Mouse (Mus musculus) midbrain, embryonic 10.5 days (tissue): Measurements from ENCODE around the gene Brpf3. TPM values are rescaled to one million over a fixed set of nuclear protein-coding genes. Genes with fewer than 3 reads are reported as not detected.

Source experiments
- DNase-seq: peaks from one replicate; pipeline ENCODE4 v3.0.0-alpha.2; 2017; ENCODE audit warnings: low spot score
- H3K27ac ChIP-seq: fragments of 300-500 bp; sonication (generic); replicated peaks from 2 replicates; pipeline ENCODE4 v1.5.1; 2016; ENCODE audit warnings: mild to moderate bottlenecking
- H3K27me3 ChIP-seq: fragments of 300-500 bp; sonication (generic); 2 replicates; pipeline ENCODE4 v1.6.1; 2016; ENCODE audit warnings: low read depth, mild to moderate bottlenecking; ENCODE audit not compliant: poor library complexity, severe bottlenecking
- H3K36me3 ChIP-seq: fragments of 300-500 bp; sonication (generic); 2 replicates; pipeline ENCODE4 v1.6.1; 2016; ENCODE audit warnings: mild to moderate bottlenecking, moderate library complexity
- H3K4me1 ChIP-seq: fragments of 300-500 bp; sonication (generic); 2 replicates; pipeline ENCODE4 v1.6.1; 2016
- H3K4me3 ChIP-seq: fragments of 300-500 bp; sonication (generic); 2 replicates; pipeline ENCODE4 v1.5.1; 2016; ENCODE audit warnings: mild to moderate bottlenecking, moderate library complexity
- H3K9me3 ChIP-seq: fragments of 300-500 bp; sonication (generic); replicated peaks from 2 replicates; pipeline ENCODE4 v1.6.1; 2016; ENCODE audit warnings: mild to moderate bottlenecking
- WGBS: fragments of 180-500 bp; shearing (Covaris S2); methylation state at CpG from one replicate; pipeline ENCODE4 v1.1.7; 2016; 5-methylcytosine and 5-hydroxymethylcytosine counted together
- polyA plus RNA-seq: library from polyadenylated mRNA; unstranded; fragments of >200 nt; fragmentation: Nextera tagmentation; extraction: Ambion mirVana; gene quantifications from 2 replicates; pipeline ENCODE4 v1.2.1, GENCODE M21; 2016

Gene Brpf3
- polyA plus RNA-seq, 1 experiment from 2014 or later, result 8.3 TPM

GRCm38 (mm10) chr17:28850511-28850910 is 49.6 kb downstream of the Brpf3 start:
- H3K27ac ChIP-seq, result no peak overlapping the region
- no peaks in the 10 kb centered on the region for H3K27me3 ChIP-seq
- DNase-seq, result no peak
- no peaks in the 10 kb centered on the region for H3K9me3 ChIP-seq
- WGBS, result 94% methylated on average over 5 of the region's 5 CpGs
- no peak overlapping the region for H3K4me3 ChIP-seq
- 0 out of 2 replicates have a peak, but pooled peaks cover 5% of the 10 kb centered on the region for H3K4me1 ChIP-seq
- no peaks in the 10 kb centered on the region for H3K36me3 ChIP-seq

DNA sequence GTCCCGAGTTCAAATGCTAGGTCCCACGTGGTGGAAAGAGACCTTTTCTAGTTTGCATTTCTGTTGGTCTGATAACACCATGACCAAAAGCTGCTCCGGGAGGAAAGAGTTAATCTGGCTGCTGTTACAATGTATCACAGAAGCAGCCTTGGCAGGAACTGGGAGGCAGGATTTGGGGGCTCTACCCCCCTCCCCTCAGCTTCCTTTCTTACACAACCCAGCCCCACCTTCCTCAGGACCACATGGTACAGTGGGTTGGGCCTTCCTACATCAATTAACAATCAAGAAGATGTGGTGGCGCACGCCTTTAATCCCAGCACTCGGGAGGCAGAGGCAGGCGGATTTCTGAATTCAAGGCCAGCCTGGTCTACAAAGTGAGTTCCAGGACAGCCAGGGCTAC is 53.5 kb downstream of the Brpf3 start:
- H3K4me1 ChIP-seq, result peaks cover 7% of the 10 kb centered on the region
- 84% methylated on average over 7 of the region's 7 CpGs for WGBS

GRCm38 (mm10) chr17:28855166-28855885 is 54.4 kb downstream of the Brpf3 start:
- Histone ChIP-seq H3K4me3 (no peak overlapping the region), H3K36me3 (no peaks in the 10 kb centered on the region), H3K27ac (no peak overlapping the region), H3K9me3 (peaks cover 8% of the 10 kb centered on the region; the same call in 1 of the 2 replicates), H3K27me3 (no peaks in the 10 kb centered on the region), H3K4me1 (peaks cover 7% of the 10 kb centered on the region)
- no peak for DNase-seq
- 80% methylated on average over 9 of the region's 9 CpGs for WGBS

More for the DNA sequence above, 53.5 kb downstream of the Brpf3 start:
- DNase-seq, result no peak
- Histone ChIP-seq H3K36me3 (no peaks in the 10 kb centered on the region), H3K27me3 (no peaks in the 10 kb centered on the region), H3K9me3 (peaks cover 8% of the 10 kb centered on the region; the same call in 1 of the 2 replicates), H3K4me3 (no peak overlapping the region), H3K27ac (no peak overlapping the region)

- no peak for DNase-seq
- Histone ChIP-seq H3K36me3 (no peaks in the 10 kb centered on the region), H3K4me1 (peaks cover 7% of the 10 kb centered on the region), H3K9me3 (peaks cover 8% of the 10 kb centered on the region; the same call in 1 of the 2 replicates), H3K27me3 (no peaks in the 10 kb centered on the region), H3K4me3 (no peak overlapping the region), H3K27ac (no peak overlapping the region)
- 80% methylated on average over 3 of the region's 3 CpGs for WGBS
Observed at GRCm38 (mm10) chr17:28856030-28856429, 55.1 kb downstream of the Brpf3 start.

GRCm38 (mm10) chr17:28858205-28858604 is 57.3 kb downstream of the Brpf3 start, which contains the start of gene Pnpla1:
Gene Pnpla1 (plus strand): TSS chr17:28858411.
- no peaks in the 10 kb centered on the region for H3K27me3 ChIP-seq
- 31% methylated on average over 12 of the region's 12 CpGs for WGBS
- peak; percentile 30 for DNase-seq
- peaks cover 8% of the 10 kb centered on the region; the same call in 1 of the 2 replicates for H3K9me3 ChIP-seq
- no peak within 1 kb of the TSS for H3K27ac ChIP-seq
- H3K4me3 ChIP-seq, result no peak within 1 kb of the TSS
- H3K36me3 ChIP-seq, result no peaks in the 10 kb centered on the region
- H3K4me1 ChIP-seq, result peaks cover 7% of the 10 kb centered on the region

- WGBS, result 83% methylated on average over 7 of the region's 7 CpGs
- DNase-seq, result no peak
- no peak overlapping the region for H3K4me3 ChIP-seq
- H3K4me1 ChIP-seq, result no peaks in the 10 kb centered on the region
- H3K9me3 ChIP-seq, result no peaks in the 10 kb centered on the region
- no peak overlapping the region for H3K27ac ChIP-seq
- no peaks in the 10 kb centered on the region for H3K36me3 ChIP-seq
- no peaks in the 10 kb centered on the region for H3K27me3 ChIP-seq
Observed at GRCm38 (mm10) chr17:28863926-28864325, 63.0 kb downstream of the Brpf3 start.

DNA sequence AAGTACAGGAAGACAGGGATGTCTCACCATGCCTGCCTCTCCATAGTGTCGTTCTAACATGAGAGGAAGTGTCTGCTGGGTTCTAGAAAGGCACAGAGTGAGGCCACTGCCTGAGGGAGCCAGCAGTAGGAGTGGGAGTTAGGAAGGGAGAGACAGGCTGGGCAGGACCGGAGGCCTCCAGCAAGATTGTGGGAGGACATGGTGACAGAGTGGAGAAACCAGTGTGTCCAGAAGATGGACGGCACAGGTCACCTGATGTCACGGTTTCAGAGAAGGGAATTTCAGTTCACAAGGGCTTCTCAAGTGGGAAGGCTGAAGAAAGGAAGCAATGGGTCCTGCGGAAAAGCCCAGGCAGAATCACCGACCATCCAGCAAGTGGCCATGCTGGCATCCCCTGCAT is 63.6 kb downstream of the Brpf3 start:
- no peak overlapping the region for H3K27ac ChIP-seq
- WGBS, result 89% methylated on average over 6 of the region's 6 CpGs
- H3K36me3 ChIP-seq, result no peaks in the 10 kb centered on the region
- no peaks in the 10 kb centered on the region for H3K9me3 ChIP-seq
- peaks cover 2% of the 10 kb centered on the region for H3K4me1 ChIP-seq
- no peak for DNase-seq
- H3K27me3 ChIP-seq, result no peaks in the 10 kb centered on the region
- H3K4me3 ChIP-seq, result no peak overlapping the region

DNA sequence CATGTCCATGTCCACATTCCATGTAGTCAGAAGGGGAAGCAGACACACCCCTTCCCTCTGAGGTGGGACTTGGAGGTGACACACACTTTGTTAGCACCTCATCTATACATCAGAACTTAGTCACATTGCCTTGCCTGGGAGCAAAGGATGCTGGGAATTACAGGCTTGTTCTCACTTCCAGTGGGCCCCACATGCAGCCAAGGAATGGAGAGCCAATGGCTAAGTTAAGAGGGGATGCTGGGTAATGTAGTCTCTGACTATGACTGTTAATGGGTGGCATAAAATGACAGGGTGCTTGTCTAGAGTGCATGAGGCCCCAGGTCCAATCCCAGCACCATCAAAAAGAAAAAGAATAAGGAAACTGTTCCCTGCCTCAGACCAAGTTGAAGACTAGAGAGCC is 66.0 kb downstream of the Brpf3 start:
- Histone ChIP-seq H3K4me1 (peaks cover 7% of the 10 kb centered on the region), H3K4me3 (no peak overlapping the region), H3K27me3 (no peaks in the 10 kb centered on the region), H3K36me3 (no peaks in the 10 kb centered on the region), H3K27ac (no peak overlapping the region), H3K9me3 (no peaks in the 10 kb centered on the region)
- no peak for DNase-seq

GRCm38 (mm10) chr17:28867381-28867780 is 66.5 kb downstream of the Brpf3 start:
- peaks cover 7% of the 10 kb centered on the region for H3K4me1 ChIP-seq
- no peak overlapping the region for H3K4me3 ChIP-seq
- 84% methylated on average over 4 of the region's 4 CpGs for WGBS
- H3K27me3 ChIP-seq, result no peaks in the 10 kb centered on the region
- no peak for DNase-seq
- H3K36me3 ChIP-seq, result no peaks in the 10 kb centered on the region
- H3K9me3 ChIP-seq, result no peaks in the 10 kb centered on the region
- no peak overlapping the region for H3K27ac ChIP-seq

GRCm38 (mm10) chr17:28869412-28870110 is 68.7 kb downstream of the Brpf3 start:
- no peaks in the 10 kb centered on the region for H3K9me3 ChIP-seq
- H3K4me1 ChIP-seq, result peaks cover 7% of the 10 kb centered on the region
- H3K27ac ChIP-seq, result no peak overlapping the region; the same call in 1 of the 2 replicates
- DNase-seq, result peak; percentile 25
- WGBS, result 76% methylated on average over 9 of the region's 9 CpGs
- no peaks in the 10 kb centered on the region for H3K27me3 ChIP-seq
- H3K4me3 ChIP-seq, result no peak overlapping the region
- H3K36me3 ChIP-seq, result no peaks in the 10 kb centered on the region

- Histone ChIP-seq H3K9me3 (no peaks in the 10 kb centered on the region), H3K36me3 (no peaks in the 10 kb centered on the region), H3K27ac (no peak overlapping the region; the same call in 1 of the 2 replicates), H3K27me3 (no peaks in the 10 kb centered on the region), H3K4me1 (peaks cover 12% of the 10 kb centered on the region), H3K4me3 (no peak overlapping the region)
- DNase-seq, result no peak
- 75% methylated on average over 5 of the region's 5 CpGs for WGBS
Observed at GRCm38 (mm10) chr17:28870435-28870834, 69.5 kb downstream of the Brpf3 start.

- DNase-seq, result no peak
Observed at GRCm38 (mm10) chr17:28871831-28872230, 70.9 kb downstream of the Brpf3 start.

DNA sequence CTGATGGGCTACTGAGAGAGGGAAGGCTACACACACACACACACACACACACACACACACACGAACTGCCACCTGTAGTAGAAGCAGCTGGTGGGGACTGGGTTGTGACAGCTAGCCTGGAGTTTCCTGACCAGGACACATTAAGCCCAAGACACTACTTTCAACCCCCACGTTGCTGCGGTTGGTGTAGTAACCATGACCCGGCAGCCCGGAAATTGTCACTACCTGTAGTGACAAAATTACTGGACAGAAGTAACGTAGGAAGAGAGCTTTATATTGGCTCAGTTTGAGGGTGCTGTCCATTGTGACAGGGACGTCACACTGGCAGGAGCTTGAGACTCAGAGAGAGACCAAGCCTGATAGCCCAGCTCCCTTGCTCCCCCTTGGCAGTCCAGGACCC is 71.4 kb downstream of the Brpf3 start:
- WGBS, result 84% methylated on average over 7 of the region's 7 CpGs
- no peak for DNase-seq
- H3K27me3 ChIP-seq, result peaks cover 11% of the 10 kb centered on the region

More at GRCm38 (mm10) chr17:28871831-28872230, 70.9 kb downstream of the Brpf3 start:
- Histone ChIP-seq H3K36me3 (no peaks in the 10 kb centered on the region), H3K27ac (no peak overlapping the region), H3K4me3 (no peak overlapping the region), H3K27me3 (peaks cover 7% of the 10 kb centered on the region), H3K9me3 (no peaks in the 10 kb centered on the region), H3K4me1 (peaks cover 18% of the 10 kb centered on the region)
- WGBS, result 85% methylated on average over 11 of the region's 11 CpGs

More for the DNA sequence above, 71.4 kb downstream of the Brpf3 start:
- H3K27ac ChIP-seq, result no peak overlapping the region
- H3K36me3 ChIP-seq, result no peaks in the 10 kb centered on the region
- no peaks in the 10 kb centered on the region for H3K9me3 ChIP-seq
- no peak overlapping the region for H3K4me3 ChIP-seq
- H3K4me1 ChIP-seq, result peaks cover 22% of the 10 kb centered on the region
